Mouse (Mus musculus) kidney, adult 2 months (tissue): Measurements from ENCODE around the gene 9430015G10Rik. TPM values are rescaled to one million over a fixed set of nuclear protein-coding genes. Genes with fewer than 3 reads are reported as not detected.

Experiments
- DNase-seq: peaks from one replicate; pipeline ENCODE4 v3.0.0; 2021
- H3K27ac ChIP-seq: fragments of 200-500 bp; 2 replicates; pipeline ENCODE4 v1.5.1; 2012; ENCODE audit warnings: low read depth, low read length, control low read depth, inconsistent platforms; ENCODE audit not compliant: insufficient read depth
- H3K27me3 ChIP-seq: fragments of 200-500 bp; replicated peaks from 2 replicates; pipeline ENCODE4 v1.6.1; 2012; ENCODE audit warnings: mild to moderate bottlenecking, moderate library complexity, low read length, inconsistent platforms; ENCODE audit not compliant: control insufficient read depth, insufficient read depth
- H3K36me3 ChIP-seq: fragments of 200-500 bp; 2 replicates; pipeline ENCODE4 v1.6.1; 2012; ENCODE audit warnings: mild to moderate bottlenecking, moderate library complexity, low read length, inconsistent platforms; ENCODE audit not compliant: control insufficient read depth, insufficient read depth
- H3K4me1 ChIP-seq: fragments of 200-500 bp; 2 replicates; pipeline ENCODE4 v1.6.1; 2011; ENCODE audit warnings: low read length; ENCODE audit not compliant: control insufficient read depth, insufficient read depth
- H3K4me3 ChIP-seq: fragments of 200-500 bp; 2 replicates; pipeline ENCODE4 v1.5.1; 2011; ENCODE audit warnings: mild to moderate bottlenecking, low read depth, low read length, control low read depth; ENCODE audit not compliant: insufficient read depth
- CTCF ChIP-seq: fragments of 200-500 bp; conservative IDR thresholded peaks from 2 replicates; pipeline ENCODE4 v1.5.1; 2011; ENCODE audit warnings: low read depth, mild to moderate bottlenecking, control low read depth, low read length, moderate library complexity, mixed read lengths; ENCODE audit not compliant: insufficient read depth, insufficient read length
- POLR2A ChIP-seq: fragments of 200-500 bp; IDR thresholded peaks from one replicate; pipeline ENCODE4 v1.6.1; 2011; ENCODE audit warnings: low read depth, low read length, control low read depth
- WGBS: fragments of 180-500 bp; shearing (Covaris S2); methylation state at CpG from one replicate; pipeline ENCODE4 v1.1.7; 2018; 5-methylcytosine and 5-hydroxymethylcytosine counted together
- polyA plus RNA-seq: library from polyadenylated mRNA; depleted of rRNA; stranded (reverse); fragments of >200 nt; gene quantifications from 2 replicates; pipeline ENCODE4 v1.2.3, GENCODE M21; 2012

9430015G10Rik gene
- polyA plus RNA-seq, 1 experiment: 8.7 TPM

DNA sequence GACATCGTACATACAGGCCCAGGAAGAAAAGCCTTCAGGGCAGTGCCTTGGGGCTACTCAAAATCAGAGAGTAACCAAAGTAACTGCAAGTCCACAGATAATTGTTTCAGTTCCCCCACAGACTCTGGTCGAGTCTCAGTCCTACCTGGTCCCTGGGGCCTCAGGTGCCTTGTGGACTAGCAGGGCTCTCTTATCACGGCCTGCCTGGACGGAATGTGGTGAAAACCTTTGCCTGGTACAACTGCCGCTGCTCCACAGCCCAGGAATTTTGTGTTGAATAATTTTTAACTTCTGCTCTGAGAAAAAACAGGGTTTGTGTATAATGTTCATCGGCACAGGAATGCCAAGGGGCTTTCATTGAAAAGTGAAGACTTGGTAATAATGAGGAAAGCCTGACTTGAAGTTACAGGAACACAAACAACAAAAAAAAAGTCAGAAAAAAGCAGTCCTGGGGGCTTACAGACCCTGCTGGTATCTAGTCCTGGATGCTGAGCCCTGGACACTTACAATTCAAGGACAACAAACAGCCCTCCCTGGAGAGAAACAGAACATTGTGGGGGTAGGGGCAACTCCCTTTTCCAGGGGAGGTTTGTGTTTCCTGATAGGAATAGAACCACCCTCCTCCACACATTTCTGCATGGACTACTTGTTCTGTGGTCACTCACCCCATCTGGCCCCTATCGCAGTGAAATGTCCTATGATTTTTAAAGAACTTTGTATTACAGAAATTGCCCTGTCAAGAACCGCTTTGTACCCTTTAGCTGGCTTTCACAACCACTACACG is 25.5 kb upstream of the 9430015G10Rik start:
- TF ChIP-seq CTCF (no peak), POLR2A (no peak)
- no peaks in the 10 kb centered on the region for H3K36me3 ChIP-seq
- DNase-seq: peak; percentile 88
- H3K27ac ChIP-seq: peak overlapping the region; percentile 96
- no peaks in the 10 kb centered on the region for H3K27me3 ChIP-seq
- H3K4me3 ChIP-seq: peak overlapping the region; percentile 65
- WGBS: 30% methylated on average over 9 of the region's 9 CpGs
- peaks cover 25% of the 10 kb centered on the region for H3K4me1 ChIP-seq

DNA sequence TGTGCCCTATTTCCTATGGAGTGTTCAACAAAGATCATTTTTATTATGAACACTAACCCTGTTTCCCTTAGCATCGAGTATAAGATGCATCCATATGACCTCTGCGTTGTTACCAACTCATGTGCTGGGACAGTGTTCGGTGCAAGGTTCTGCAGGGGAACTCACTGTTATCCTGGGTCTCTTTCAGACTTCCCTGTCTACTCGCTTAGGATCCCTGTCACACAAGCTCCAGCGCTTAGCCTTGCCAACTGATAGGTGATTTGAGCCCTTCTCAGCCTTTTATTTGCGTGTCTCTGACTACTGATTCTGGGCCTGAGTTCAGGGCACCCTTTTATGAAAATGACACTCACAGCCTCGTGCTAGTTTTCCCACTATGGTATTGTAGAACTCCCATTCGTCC is 24.5 kb upstream of the 9430015G10Rik start:
- Histone ChIP-seq H3K4me3 (no peak overlapping the region), H3K4me1 (peaks cover 20% of the 10 kb centered on the region), H3K27me3 (no peaks in the 10 kb centered on the region), H3K36me3 (no peaks in the 10 kb centered on the region), H3K27ac (peak overlapping the region; percentile 96)
- DNase-seq: no peak
- WGBS: 87% methylated on average over 8 of the region's 8 CpGs
- TF ChIP-seq CTCF: no peak
- no peak for TF ChIP-seq POLR2A

DNA sequence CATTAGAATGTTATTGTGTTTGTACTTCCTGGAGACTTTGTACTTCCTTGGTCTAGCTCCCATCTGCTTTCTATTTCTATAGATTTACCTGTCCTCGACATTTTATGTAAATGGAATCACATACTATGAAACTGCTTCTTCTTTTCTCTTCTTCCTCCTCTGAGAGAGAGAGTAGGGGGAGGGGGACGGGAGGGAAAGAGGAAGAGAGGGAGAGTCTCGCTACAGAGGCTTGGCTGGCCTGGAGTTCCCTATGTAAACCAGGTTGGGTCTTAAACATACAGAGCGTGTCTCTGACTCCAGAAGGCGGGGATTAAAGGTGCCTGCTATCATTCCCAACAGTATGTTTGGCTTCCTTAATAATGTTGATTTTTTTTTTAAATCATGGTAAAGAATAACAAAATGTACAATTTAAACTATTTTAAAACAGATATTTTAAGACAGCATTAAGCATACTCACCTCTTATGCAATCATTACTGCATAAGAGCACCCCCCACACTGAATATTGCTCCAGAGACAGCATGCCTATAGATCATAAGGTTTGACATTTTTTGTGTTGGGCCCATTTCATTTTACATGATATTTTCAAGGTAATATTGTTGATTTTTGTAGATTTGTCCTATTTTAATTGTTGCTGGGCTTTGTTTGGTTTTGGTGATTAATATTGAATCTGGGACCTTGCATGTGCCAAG is 22.2 kb upstream of the 9430015G10Rik start:
- H3K27ac ChIP-seq: no peak overlapping the region
- no peak for TF ChIP-seq CTCF
- no peak for TF ChIP-seq POLR2A
- DNase-seq: no peak
- WGBS: 63% methylated on average over 5 of the region's 5 CpGs
- H3K4me1 ChIP-seq: peaks cover 17% of the 10 kb centered on the region
- no peaks in the 10 kb centered on the region for H3K27me3 ChIP-seq
- no peaks in the 10 kb centered on the region for H3K36me3 ChIP-seq
- no peak overlapping the region for H3K4me3 ChIP-seq

DNA sequence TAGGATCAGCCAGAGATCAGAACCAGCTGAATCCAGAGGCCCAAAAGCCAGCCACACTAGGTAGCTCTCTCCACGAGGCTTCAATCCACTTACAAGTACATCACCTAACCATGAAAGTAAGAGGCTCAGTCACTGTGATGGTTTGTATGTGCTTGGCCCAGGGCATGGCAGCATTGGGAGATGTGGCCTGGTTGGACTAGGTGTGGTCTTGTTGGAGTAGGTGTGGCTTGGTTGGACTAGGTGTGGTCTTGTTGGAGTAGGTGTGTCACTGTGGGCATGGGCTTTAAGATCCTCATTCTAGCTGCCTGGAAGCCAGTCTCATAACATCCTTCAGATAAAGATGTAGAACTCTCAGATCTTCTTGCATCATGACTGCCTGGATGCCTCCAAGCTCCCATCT is 18.5 kb upstream of the 9430015G10Rik start:
- Histone ChIP-seq H3K36me3 (no peaks in the 10 kb centered on the region), H3K27me3 (no peaks in the 10 kb centered on the region), H3K27ac (no peak overlapping the region), H3K4me3 (no peak overlapping the region), H3K4me1 (peaks cover 11% of the 10 kb centered on the region; the same call in 1 of the 2 replicates)
- no peak for TF ChIP-seq POLR2A
- 73% methylated on average over 1 of the region's 1 CpGs for WGBS
- no peak for DNase-seq

DNA sequence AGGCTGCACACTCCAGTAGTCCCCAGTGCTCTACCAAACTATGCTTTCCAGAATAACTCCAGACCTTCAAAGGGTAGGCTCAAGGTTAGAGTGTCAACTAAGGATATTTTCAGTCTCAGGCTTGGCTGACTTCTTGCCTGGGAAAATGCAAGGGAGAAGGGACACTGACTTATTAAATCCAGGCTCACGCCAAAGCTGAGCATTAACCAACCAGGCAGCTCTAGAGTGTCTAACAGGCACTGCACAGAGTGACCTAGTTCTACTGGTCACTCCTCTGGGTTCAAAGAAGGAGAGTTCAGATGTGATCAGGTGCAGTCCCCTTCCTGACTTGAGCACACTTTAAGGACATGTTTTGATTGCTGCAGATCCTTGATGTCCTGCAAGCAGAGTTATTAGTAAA is 17.0 kb upstream of the 9430015G10Rik start:
- DNase-seq: peak; percentile 83
- no peaks in the 10 kb centered on the region for H3K36me3 ChIP-seq
- no peak overlapping the region for H3K4me3 ChIP-seq
- 31% methylated on average over 1 of the region's 1 CpGs for WGBS
- no peaks in the 10 kb centered on the region for H3K27me3 ChIP-seq
- H3K4me1 ChIP-seq: peaks cover 11% of the 10 kb centered on the region; the same call in 1 of the 2 replicates
- peak overlapping the region; percentile 77 for H3K27ac ChIP-seq
- TF ChIP-seq CTCF (no peak), POLR2A (no peak)

DNA sequence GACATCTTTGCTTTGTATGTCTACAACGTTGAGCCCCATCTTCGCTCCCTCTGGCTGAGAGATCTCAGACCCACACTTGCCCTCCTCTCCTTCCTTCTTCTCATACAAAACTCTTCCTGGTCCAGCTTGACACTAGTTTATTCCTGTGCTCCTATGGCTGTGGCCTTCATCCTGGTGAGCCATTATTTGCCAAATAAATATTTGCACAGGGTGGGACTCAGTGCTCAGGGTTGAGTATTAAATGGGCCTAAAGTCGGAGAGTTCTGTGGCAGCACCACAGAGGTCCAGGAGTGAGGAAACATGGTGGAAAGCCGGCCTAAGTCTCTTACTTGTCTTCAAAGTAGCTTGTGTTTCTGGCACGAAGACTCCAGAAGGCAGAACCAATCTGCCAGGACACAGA is 16.0 kb upstream of the 9430015G10Rik start:
- TF ChIP-seq CTCF (no peak), POLR2A (no peak)
- DNase-seq: no peak
- WGBS: 87% methylated on average over 5 of the region's 5 CpGs
- peaks cover 11% of the 10 kb centered on the region; the same call in 1 of the 2 replicates for H3K4me1 ChIP-seq
- no peak overlapping the region for H3K27ac ChIP-seq
- H3K4me3 ChIP-seq: no peak overlapping the region
- no peaks in the 10 kb centered on the region for H3K36me3 ChIP-seq
- no peaks in the 10 kb centered on the region for H3K27me3 ChIP-seq

DNA sequence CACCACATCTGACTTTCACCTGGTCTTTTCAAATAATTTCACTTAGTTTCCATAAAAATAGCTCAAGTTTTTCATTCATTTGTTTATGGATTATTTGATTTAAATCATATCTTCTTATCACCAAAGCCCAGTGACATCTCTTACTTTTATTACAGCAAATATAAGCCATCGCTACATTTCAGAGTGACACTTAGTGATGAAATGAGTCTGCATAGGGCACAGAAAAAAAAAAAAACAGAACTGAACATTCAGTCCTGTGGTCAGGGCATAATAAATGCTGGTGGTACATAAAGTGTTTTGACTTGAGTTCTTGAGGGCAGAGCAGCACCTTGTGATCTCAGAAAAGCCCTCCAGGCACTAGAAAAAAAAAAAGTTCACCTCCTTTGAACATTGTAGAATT is 13.6 kb upstream of the 9430015G10Rik start:
- TF ChIP-seq CTCF (no peak), POLR2A (no peak)
- Histone ChIP-seq H3K4me1 (peaks cover 17% of the 10 kb centered on the region; the same call in 1 of the 2 replicates), H3K27me3 (no peaks in the 10 kb centered on the region), H3K4me3 (no peak overlapping the region), H3K36me3 (no peaks in the 10 kb centered on the region), H3K27ac (no peak overlapping the region)
- WGBS: 88% methylated on average over 1 of the region's 1 CpGs
- DNase-seq: no peak
